Mouse (Mus musculus) layer of hippocampus, adult 8-10 months (tissue): ENCODE data around the gene Fbxo44. TPM values are rescaled to one million over a fixed set of nuclear protein-coding genes. Genes with fewer than 3 reads are reported as not detected.
"Not testable (repeated sequence)": the region's sequence is repeated elsewhere in the genome, so short reads cannot be mapped to it uniquely, and the experiment has no call there.

Experiments
- DNase-seq, 2 experiments: peaks; one replicate each; pipeline ENCODE4 v3.0.0; 2022; ENCODE audit warnings: low spot score in 2 of 2
- total RNA-seq, 4 experiments: library from RNA; stranded (reverse); gene quantifications; 2 replicates each; pipeline ENCODE4 v1.2.4; 2022

Fbxo44 gene
- total RNA-seq, 4 experiments from 2014 or later = 136 to 157 (median 147) TPM

DNA sequence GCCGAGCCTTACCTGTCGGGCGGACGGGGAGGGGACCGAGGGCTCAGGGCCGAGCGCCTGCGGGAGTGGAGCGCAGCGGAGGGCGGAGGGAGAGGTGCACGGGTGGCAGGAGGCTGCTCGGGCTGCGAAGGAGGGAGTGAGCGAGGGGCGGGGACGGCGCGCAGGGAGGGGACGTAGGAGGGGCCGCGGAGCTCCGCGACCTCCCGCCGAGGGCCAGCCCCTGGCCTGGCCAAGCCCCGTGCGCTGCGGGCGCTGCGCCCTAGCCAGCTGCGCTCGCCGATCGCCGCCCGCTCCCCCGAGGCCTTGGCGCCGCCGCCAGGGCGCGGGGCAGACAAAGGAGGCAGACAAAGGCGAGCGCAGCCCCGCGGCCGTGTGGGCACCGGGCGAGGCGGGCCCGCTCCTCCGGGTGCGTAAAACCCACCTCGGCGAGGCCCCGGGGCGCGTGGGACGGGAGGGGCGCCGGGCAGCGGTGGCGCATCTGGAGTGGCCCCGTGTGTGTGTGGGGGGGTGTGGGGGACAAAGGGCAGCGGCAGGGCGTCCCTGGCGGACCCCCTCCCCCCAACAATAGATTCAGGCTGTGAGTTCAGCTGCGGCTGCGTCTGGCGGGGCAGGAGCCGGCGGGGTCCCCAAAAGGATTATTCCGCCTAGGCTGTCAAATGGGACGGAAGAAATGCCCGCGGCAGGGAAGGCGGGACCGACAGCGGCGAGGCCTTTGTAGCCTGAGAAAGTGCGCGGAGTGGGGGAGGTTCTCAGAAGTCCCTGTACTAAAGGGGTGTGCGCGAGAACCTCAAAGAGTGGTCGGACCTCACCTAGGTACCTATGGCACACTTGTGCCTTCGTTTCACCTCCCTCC is 29.5 kb downstream of the Fbxo44 start, which contains the start of gene Draxin:
TSS of gene Draxin (minus strand) at position 138 of the 853 bp plus-strand sequence.
- DNase-seq = no peak

DNA sequence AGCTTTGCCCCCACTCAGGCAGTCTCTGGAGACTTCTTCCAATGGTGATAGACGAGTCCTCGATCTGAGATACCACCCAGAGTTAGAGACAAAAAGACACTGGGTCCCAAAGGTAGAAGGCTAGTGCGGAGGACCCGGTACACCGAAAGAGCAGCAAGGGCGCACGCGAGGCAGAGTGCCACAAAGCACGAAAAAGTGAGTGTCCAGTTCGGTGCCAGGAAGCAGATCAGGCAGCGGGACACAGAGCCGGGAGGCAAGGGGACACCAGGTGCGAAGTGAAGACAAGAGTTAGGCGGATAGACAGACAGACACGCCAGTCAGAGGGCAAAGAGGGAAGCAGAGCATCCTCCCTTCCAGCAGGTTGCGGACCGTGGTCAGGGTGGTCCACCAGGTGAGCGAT is 30.1 kb downstream of the Fbxo44 start, which contains the start of gene Mad2l2:
TSS of gene Mad2l2 (plus strand) at position 252 of the 400 bp plus-strand sequence.
- DNase-seq = no peak

DNA sequence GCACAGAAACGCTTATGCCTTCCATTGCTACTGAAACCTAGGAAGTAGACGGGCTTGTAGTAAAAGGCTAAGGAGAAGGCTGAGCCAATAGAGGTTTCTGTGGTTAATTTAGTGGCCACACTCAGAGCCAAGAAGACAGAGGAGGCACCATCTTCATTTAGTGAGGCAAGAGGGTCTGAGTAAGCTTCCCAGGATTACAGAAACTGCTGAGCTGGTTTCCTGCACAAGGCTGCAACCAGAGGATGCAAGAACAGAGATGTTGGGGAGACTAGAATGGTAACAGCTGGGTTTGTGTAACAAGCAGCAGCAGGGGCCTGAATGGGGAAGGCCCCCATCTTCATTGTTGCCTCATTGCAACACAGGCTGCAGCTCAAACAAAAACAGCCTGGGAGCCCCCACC is 31.6 kb downstream of the Fbxo44 start:
- no peak for DNase-seq

DNA sequence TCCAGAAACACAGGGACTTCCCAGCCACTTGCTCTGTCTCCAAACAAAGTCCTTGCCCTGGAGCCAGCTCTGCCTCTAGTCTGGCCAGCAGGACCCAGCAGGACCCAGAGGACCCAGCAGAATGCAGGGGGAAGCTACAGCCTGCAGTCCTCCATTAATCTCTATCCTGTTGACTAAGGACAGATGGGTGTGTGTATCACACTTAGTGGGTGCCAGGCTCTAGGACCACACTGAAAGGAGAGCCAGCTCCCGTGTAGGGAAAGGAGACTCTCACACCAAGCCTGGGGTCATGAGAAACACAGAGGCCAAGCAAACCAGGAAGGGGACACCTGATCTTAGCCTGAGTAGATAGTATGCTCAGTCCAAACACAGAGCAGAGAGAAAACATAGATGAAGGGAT is 32.0 kb downstream of the Fbxo44 start:
- DNase-seq = no peak

DNA sequence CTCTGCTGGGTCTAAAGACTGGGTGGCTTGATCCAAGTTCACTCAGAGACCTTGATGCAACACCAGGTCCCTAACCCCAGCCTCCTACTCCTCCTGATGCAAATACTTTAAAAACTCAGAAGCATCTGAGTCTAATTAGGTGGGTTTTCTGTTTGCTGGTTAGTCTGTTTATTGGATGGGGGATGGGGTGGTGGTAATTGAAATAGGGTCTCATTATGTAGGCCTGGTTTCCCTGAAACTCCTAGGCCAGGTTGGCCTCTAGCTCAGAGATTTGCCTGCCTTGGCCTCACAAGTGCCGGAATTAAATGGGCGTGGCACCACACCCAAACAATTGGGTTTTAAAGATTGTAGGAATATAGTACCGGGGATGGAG is 37.6 kb downstream of the Fbxo44 start:
- no peak for DNase-seq

DNA sequence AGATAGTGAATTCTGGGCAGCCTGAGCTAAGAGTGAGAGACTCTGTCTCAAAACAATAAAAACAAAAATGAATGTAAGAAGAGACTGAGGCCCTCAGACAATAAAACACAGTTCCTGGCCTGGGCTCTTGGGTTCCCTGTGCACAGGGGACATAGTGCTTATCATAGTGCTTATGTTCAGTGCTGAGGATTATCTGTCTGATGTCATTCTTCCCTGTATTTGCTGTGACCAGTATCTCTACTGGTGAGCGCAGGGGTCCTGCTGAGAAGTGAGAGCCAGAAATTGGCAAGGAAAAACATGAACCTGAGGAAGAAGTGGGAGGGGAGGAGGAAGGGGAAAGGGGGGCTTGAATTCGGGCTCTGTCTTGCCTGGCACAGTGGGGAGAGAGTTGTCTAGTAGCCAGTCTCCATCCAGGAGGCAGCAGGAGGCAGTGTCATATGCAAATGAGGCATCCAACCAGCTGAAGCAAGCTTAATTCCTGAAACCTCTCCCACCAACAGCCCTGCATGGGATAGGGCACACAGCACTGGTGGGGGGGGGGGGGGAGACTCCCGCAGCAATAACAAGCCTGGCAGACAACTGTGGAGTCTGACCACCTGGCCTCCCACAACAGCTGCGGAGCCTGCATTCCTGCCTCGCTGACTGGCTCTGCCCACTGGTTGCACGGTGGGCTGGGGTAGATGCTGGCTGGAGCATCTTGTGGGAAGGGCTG is 38.1 kb downstream of the Fbxo44 start:
- DNase-seq = no peak

DNA sequence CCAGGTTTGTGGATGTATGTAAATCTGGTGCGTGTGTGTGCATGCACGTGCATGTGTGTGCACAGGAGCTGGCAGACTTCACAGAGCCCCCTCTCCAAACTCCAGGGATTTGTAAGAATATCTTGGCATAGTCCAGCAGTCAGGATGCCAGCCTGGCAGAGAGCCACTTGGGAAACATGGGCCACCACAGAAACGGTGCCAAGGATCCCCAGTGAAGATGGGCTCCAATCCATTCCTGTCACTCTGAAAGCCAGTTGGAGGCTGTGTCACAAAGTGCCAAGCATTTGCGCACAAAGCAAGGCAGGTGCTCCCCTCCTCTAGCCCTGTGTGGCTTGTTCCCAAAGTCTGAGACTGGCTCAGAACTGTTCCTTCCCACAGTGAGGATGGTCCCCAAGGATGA is 38.9 kb downstream of the Fbxo44 start:
- DNase-seq = peak; percentile 45 to 75

DNA sequence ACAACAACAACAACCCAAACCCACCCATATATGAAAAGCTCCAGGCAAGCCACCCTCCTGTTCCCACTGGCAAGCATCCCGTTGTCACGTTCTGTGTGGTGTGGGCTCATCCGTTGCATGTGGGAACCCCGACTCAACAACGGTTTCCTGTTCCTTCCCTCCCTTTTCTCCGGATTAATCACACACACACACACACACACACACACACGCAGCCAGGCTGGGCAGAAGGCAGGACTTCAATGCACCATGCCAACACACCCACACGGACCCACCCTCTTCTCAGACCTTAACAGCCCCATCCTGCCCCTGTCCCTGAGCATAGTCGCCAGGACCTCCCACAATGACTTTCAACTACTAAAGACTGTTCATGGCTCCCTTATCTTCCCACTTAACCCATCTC is 39.7 kb downstream of the Fbxo44 start:
- no peak for DNase-seq

DNA sequence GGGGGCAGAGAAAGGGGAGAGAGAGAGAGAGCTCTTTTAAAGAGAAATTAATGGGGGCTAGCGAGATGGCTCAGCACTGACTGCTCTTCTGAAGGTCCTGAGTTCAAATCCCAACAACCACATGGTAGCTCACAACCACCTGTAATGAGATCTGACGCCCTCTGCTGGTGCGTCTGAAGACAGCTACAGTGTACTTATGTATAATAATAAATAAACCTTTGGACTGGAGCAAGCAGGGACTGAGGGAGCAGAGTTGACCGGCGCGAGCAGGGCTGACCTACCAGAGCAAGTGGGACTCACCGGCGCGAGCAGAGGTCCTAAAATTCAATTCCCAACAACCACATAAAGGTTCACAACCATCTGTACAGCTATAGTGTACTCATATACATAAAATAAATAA is 40.7 kb downstream of the Fbxo44 start:
- DNase-seq = not testable (repeated sequence)

DNA sequence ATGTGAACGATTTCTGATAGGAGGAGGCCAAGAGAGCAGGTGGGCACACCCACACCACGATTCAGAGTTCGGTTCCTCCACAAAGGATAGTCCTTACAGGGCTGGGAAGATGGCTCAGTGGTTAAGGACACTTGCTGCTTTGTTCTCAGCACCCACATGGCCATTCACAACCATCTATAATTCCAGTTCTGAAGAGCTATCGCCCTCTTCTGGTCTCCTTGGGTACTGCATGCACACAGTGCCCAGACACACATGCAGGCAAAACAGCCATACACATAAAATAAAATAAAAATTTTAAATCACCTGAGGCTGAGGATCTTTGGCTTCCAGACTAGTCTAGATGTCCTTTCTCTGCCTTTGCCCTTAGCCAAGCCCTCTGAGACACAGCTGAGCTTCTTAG is 42.9 kb downstream of the Fbxo44 start:
- no peak for DNase-seq

DNA sequence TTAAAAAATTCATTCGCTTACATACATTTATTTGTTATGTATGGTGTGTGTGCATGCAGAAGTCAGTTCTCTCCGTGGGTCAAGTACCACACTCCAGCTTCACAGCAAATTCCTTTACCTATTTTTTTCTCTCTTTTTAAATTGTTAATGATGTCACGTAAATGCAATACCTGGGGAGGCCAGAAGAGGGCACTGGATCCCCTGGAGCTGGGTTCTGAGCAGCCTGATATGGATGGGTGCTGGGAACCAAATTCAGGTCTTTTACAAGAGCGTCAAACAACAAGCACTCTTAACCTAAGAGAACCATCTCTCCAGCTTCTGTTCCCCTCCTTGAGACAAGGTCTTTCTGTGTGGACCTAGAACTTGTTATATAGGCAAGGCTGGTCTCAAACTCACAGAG is 43.6 kb downstream of the Fbxo44 start:
- DNase-seq = no peak

DNA sequence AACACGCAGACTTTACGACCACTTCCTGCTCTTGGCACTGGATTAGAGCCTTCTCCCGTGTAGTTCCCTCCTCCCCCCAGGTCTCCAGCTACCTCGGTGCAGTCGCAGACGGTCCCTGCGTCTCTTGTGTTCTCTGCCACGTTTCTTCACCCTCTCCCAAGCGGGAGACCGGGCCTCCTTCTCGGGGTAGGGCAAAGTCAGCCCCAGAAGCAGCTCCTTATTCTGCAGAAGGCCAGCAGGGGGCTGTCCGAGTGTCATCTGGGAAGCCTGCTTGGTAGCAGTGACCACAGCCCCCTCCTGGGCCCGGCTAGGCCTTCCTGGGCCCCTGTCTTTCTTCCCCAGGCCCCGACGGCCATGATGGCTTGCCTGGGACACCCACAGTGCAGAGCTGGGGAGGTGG is 44.8 kb downstream of the Fbxo44 start:
- DNase-seq = no peak

DNA sequence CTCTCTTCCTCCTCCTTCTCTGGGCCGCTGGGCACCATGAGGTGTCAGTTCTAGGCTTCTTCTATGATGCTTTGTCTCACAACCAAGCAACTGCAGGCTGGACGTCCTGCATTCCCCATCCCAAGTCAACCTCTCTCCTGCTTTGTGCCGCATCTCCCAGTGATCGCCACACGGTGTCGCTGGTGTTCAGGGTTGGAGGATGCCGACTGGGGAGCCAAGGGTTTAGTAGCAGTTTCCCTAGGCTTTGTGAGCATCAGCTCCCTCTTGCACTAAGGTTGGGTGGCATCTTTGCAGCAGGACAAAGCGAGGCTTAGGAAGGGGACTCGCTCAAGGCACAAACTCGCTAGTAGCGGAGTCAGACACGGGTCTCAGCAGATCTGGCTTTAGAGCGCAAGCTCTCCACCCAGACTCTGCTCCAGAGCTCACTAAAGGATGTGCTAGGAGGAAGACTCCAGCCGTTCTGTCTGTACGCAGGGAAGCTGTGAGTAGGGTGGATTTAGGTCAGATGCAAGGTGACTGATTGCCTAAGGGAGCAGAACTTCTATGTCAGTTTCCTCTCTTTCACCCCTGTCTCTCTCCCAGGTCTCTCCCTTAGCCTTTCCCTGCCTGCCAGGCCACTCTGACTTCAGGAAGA is 45.4 kb downstream of the Fbxo44 start:
- peak; percentile 75 to 78 for DNase-seq

DNA sequence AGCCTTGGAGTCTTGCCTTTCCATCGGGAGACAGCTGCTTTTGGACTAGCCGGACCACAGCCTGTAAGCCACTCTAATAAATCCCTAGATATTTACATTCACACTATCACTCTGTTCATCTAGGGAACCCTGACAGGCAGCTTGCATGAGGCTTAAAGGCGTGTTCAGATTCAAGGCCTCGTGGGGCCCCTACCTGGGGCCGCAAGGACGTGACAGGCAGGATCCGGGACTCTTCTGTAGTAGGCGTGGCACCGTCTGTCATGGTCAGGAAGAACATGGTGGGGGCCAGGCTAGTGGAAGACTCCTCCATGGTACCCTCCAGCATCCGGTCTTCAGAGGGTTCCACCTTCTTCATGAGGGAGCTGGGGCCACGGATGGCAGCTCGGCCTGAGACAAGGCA is 47.8 kb downstream of the Fbxo44 start:
- no peak for DNase-seq

DNA sequence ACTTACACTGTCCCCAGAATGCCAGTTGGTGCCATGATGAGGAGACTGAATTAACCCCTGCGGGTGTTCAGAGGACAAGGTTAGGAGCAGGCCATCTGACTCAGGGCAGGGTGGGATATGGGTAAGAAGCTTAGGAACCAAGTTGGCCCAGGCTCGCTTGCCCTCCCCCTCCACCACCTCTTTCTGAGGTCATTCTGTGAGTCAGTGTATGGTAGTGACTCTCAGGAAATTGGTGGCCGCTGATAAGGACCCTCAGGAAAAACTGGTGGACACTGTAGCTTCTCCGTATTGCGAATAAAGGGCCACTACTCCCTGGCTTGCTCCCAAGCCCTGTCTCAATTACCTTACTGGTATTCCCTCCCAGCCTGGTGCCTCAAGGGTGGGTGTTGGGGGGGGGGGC is 51.1 kb downstream of the Fbxo44 start:
- no peak for DNase-seq

DNA sequence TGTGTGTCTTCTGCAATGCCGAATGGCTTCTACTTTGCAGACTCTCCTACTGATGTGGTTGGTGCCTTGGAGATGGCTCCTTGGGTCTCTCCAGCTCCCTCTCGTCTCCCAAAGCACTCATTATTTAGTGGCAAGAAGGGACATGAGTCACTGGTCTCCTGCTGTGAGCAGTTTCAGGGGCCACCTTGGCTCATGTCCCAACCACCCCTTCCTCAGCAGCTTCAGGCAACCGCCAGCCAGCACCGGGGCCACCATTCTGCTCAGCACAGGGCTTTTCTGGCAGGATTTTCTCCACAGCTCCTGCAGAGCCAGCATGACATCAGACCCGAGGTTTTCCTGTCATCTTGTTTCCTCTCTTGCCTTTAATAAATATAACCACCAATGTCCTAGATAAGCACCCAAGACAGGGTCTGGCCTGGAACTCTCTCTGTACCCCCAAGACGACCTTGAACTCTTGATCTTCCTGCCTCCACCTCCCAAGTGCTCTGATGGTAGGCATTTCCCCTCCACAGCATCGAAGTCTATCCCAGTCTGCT is 51.6 kb downstream of the Fbxo44 start:
- DNase-seq = no peak

DNA sequence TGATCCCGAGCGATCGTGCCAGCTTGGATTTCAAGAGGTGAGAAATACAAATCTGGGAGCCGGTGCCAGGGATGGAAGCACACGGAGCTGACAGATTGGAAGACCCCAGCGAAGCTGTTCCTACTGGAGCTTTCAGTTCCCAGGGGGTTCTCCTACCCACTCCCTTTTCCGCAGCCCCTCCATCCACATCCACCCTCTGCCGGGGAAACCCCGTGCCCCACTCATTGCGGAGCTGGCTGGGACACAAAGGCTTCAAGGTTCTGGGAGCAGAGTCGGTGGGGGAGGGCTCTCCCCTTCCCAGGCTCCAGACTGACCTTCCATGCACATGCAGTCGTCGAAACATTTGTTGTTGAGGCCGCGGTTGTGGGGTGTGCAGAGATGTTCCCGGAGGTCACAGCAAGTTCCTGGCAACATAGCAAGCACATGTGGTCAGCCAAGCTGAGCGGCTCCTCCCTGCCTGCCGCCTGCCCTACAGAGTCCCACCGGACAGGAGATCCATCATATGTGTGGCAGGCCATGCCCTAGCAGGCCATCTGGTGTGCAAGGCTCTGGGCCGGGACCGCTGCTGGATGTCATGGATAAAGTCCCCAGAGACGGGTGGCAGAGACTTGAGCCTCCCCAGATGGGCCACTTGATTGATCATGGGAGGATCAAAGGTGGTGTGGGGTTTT is 52.5 kb downstream of the Fbxo44 start:
- no peak for DNase-seq

DNA sequence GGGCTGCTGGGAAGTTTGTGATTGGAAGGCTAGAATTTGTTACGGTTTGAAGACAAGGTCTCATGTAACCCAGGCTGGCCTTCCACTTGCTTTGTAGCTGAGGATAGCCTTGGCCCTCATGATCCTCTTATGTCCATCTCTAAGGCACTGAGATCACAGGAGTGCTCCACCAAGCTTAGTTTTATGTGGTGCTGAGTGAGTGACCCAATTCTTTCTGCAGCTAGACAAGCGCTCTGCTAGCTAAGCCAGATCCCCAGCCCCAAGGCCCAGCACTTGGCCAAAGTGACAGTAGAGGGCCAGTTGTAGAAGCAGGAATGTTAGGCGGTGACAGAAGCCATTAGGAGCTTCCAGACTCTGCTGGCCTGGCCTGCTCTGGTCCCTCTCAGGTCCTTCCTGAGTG is 56.1 kb downstream of the Fbxo44 start:
- no peak for DNase-seq
